Mouse (Mus musculus): ENCODE results near the gene Prkab2. TPM values are rescaled to one million over a fixed set of nuclear protein-coding genes. Genes with fewer than 3 reads are reported as not detected.

The Prkab2 gene
- polyA plus RNA-seq, 3 experiments from 2014 or later, result 1.6 to 3.5 (median 2.4) TPM

- ATAC-seq, result no peak
These were observed 35.8 kb downstream of the Prkab2 start for GRCm38 (mm10) chr3:97693806-97694205.

DNA sequence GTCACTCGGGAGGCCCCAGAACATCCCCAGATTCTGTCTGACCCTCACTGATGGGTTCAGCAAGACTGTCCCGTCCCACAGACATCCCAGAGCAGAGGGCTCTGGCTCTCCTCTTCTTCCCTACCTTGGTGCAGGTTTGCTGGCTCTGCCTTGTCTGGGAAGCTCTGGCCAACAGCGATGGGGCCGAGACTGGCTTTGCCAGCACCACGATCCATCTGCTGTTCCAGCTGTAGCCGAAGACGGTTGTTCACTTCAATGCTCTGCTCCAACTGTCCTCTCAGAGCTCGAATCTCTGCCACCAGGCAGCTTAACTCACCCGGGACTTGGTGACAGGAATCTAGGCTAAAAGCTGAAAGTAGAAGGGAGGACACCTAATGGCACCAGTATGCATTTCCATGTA lies 38.9 kb downstream of the Prkab2 start:
- ATAC-seq, result no peak

DNA sequence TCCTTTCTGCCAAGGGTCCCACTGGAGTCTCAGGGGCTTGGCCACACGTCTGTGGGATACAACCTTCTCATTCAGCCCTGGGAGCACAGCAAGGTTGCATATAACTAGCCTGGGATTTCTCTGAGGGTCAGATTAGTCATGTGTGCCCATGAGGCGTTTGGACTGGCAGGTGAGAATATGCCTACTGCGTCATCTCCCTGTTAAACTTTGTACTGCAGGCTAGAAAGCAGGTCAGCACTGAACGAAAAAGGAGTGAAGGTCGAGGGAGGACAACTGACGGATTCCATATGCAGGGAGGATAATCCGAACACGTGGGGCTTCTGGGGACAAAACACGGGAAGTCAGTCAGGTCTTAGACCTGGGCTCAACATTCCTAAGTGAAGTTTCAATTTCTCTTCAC lies 39.3 kb downstream of the Prkab2 start:
- no peak for ATAC-seq

GRCm38 (mm10) chr3:97699061-97699460 lies 41.1 kb downstream of the Prkab2 start:
- no peak for ATAC-seq

DNA sequence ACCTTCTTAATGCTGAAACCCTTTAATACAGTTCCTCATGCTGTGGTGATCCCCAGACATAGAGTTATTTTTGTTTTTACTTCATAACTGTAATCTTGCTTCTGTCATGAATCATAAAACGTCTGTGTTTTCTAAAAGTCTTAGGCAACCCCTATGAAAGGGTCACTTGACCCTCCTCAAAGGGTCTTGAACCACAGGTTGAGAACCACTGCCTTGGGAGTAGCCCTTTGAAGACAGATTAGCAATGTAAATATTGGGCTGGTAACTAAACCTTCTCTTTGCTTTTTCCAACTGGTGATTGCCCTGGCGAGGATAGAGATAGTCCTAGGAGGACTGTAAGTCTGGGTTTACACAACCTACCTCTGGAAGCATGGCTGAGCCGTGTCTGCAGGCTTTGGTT lies 43.2 kb downstream of the Prkab2 start:
- no peak for ATAC-seq

GRCm38 (mm10) chr3:97702448-97703080 lies 44.6 kb downstream of the Prkab2 start:
- no peak for ATAC-seq

- ATAC-seq, result no peak
These were observed 47.5 kb downstream of the Prkab2 start for GRCm38 (mm10) chr3:97705508-97705907.

- no peak for ATAC-seq
These were observed 48.6 kb downstream of the Prkab2 start for GRCm38 (mm10) chr3:97706561-97706960.

- ATAC-seq, result no peak
These were observed 52.1 kb downstream of the Prkab2 start for GRCm38 (mm10) chr3:97710134-97710533.

DNA sequence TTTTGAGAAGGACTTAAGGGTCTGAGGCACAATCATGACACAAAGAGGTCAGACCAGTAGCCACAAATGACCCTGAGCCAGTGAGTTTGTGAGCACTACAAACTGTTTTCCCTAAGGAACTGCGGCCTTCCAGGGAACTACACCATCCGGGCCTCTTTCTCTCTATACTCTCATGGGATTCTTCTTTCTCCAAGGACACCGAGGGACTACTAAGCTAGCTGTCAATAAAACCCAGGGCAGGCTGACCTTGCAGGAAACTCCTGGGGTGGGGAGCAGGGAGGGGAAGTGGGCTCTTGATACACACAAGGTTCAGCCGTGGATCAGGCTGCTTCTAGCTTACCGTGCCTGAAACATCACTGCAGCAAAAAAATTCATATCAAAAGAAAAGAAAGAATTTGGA lies 52.9 kb downstream of the Prkab2 start:
- no peak for ATAC-seq

DNA sequence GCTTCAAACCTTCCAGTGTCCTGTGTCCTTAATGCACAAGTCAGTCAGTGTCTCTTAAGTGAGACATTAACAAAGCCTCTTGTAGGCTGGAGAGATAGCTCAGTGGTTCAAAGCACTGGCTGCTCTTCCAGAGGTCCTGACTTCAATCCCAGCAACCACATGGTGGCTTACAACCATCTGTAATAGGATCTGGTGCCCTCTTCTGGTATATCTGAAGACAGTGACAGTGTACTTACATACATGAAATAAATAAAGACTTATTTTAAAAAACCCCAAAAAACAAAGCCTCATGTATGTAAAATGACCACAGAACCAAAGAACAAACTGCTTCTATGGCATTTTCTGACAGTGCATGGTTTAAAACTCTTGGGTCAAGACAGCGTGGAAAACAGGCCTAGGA lies 57.9 kb downstream of the Prkab2 start:
- no peak for ATAC-seq

- no peak for ATAC-seq
These were observed 61.1 kb downstream of the Prkab2 start for GRCm38 (mm10) chr3:97719116-97719515.

Other genes starting within 250 kb of the Prkab2 start
- gene Olfr1402, start 236.2 kb upstream of the Prkab2 start, polyA plus RNA-seq (2017; shearing (Covaris generic)), result not detected
- 10 to 100 TPM; 18.5 to 34.9 (median 25.4) TPM for gene Chd1l, start 48.0 kb upstream of the Prkab2 start, polyA plus RNA-seq (2017; shearing (Covaris generic))
- 10 to 100 TPM in 2 of 3 experiments, 1 to 10 TPM in 1; 6.1 to 10.6 (median 10.2) TPM for gene Fmo5, start 29.4 kb upstream of the Prkab2 start, polyA plus RNA-seq (2017; shearing (Covaris generic))
- gene Gm17651, start 16.5 kb downstream of the Prkab2 start, polyA plus RNA-seq (2017; shearing (Covaris generic)), result not detected
- 10 to 100 TPM in 2 of 3 experiments, 1 to 10 TPM in 1; 9.1 to 13.1 (median 11.2) TPM for gene Pde4dip, start 230.5 kb downstream of the Prkab2 start, polyA plus RNA-seq (2017; shearing (Covaris generic))
- 100 to 1,000 TPM in 1 of 3 experiments, 10 to 100 TPM in 2; 74.0 to 102 (median 82.1) TPM for gene Sec22b, start 243.0 kb downstream of the Prkab2 start, polyA plus RNA-seq (2017; shearing (Covaris generic))

All from inflammation-experienced regulatory T-cells, adult 6 months (primary cell).